Mouse (Mus musculus): ENCODE data around the gene Acsl1.

DNA sequence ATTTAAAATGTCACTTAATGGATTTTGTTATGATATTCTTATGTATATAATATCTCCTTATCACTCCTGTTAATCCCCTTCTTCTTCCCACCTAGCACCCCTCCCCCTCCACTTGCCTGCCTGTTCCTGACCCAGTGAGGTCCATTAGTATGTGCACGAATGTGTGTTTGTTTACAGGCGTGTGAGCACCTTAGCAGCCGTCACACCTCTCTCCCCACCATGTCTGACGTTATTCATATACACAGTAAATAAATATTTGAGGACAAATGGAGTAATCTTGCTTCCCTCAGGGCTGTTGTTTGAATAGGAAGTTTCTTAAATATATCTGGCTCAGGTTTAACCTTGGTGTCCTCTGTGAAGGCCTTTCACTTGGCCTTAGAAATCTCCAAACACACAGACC, 12.4 kb downstream of the Acsl1 start:
- TF ChIP-seq CTCF (IDR thresholded peaks at IDR 0.05; ENCODE audit: borderline replicate concordance, insufficient read depth, low read depth, low read length) (no peak), POLR2A (IDR thresholded peaks at IDR 0.05; ENCODE audit: borderline replicate concordance, insufficient read depth, low read length) (no peak)
